Mouse (Mus musculus): ENCODE data around the gene Rtl5.
"Not testable (repeated sequence)": the region's sequence is repeated elsewhere in the genome, so short reads cannot be mapped to it uniquely, and the experiment has no call there.

Rtl5 gene

DNA sequence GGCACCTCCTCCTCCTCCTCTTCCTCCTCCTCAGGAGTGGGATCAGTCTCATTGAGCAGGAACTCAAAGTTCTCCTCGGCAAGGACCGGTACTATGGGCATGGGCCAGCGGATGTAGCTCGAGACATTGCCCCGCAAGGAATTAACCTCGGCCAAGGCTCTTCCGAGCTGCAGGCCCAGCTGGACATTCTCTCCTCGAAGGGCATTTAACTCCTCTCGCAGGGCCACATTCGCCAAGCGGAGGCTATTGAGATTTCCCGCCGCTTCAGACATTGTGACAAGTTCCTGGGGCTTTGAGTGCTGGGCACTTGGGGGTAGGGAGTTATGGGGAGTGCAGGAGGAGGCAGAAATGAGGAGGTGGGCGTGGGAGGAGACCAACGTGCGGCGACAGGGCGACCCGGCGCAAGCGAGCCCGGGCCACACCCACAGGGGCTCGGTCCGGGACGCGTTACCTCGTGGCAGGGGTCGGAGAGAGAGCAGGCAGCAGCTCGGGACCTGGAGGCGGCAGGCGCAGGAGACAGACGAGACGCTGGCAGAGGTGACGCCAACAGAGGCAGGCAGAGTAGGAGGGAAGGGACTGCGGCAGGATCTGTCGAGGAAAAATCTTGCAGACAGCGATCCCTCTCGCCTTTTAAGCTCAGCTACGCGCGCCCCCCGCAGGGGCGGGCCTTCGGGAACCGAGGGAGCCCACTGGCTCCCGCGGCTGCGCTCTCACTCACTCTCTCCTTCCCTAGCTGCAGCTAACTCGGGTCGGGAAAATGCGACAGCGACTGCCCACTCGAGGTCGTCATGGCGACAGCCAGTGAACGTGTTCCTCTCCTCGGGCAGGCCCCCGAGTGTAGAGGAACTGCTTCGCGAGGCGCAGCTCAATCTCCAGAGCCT, at the start of gene Rtl5:
Gene Rtl5 (minus strand): TSS at position 714 of the 881 bp plus-strand sequence.
- DNase-seq (ENCODE audit: low spot score in 2 of 2): peak; percentile 24 to 42

DNA sequence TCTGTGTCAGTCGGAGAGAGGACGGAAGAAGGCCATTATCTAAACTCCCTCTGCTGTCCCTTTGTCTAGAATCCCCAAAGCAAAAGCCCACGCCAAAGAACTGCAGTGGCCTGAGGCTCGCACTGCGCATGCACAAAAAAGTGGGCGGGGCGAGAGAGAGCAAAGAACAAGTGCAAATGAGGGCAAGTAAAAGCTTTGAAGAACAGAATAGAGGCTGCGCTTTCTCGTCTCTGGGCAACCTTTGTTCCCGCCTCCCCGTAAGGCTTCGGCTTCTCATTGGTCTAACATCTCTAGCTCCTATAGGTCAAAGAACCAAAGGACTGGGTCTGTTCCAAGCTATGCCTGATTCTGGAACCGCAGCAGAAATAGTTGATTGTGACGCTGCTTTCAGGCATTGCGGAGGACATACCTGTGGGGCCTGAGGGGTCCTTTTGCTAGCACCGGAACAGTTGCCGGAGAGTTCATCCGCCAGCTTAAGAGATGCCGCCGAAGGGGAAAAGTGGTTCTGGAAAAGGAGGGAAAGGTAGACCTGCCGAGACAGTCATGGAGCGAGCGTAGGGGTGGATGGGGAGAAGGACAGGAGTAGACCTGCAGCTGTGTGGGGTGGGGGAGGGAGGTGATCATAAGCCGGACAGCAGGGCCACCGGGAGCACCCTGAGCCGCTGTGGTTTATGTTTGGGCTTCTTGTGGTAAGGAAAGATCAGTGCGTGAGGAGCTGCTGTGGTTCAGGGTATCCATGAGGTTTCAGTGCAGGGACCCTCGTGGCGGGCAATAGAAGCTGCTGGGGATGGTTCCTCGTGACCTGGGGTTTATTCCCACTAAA, 48.1 kb upstream of the Rtl5 start, which contains the start of gene Pin4:
Gene Pin4 (plus strand): TSS at position 406 of the 823 bp plus-strand sequence.
- DNase-seq (ENCODE audit: low spot score in 2 of 2): peak; percentile 57 to 86

DNA sequence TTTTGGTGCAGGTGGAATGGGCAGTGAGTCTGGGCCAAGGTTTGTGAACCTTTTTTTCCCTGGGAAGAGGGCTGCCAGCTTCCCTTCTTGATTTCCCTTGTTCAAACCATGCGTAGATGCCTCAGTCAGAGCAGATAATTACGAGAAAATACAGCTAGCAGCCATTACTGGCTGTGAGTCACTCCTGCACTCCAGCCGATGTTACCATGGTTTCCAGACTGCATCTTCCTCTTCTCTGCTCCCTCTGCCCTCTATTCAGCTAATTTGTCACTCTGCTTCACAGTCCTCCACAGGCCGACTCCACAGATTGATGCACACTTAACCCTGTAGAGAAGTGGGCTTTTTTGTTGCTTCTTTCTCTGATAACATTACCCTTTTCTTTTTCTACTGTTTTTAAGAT, 44.6 kb upstream of the Rtl5 start:
- DNase-seq (ENCODE audit: low spot score in 2 of 2): no peak

DNA sequence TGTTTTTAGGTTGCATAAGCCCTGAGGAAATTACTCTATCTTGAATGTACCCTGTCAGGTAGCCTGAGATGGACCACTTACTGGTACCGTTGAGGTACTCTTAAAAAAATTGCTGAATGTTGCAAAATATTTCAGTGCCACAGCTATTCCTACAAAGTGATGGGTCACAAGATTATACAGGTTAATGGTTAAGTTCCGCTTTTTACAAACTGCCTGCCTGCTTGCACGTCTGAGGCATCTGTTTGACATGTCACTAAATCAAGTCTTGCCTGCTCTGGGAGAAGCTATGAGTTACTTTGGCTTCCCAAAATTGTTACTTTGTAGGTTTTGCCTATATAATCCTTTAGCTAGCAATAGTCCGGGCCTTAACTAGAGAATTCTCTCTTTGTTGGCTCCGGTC, 38.2 kb upstream of the Rtl5 start:
- not testable (repeated sequence) for DNase-seq (ENCODE audit: low spot score in 2 of 2)

DNA sequence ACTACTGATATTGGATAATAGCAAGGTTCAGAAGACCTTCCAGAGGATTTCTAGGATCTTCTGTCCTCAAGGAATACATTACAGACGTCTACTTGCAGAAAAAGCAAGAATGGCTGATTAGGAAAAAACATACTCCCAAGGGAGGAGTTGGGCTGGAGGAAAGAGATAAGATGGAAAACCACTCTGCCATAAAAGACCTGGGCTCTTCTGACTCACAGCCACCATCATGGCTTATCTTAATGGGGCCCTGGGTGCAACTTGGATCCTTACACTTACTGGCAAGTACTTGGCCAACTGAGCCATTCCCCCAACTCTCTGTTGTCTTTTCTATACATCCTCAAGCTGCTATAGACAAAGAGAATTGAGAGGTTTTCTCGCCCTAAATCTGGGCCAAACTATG, 32.7 kb upstream of the Rtl5 start:
- not testable (repeated sequence) for DNase-seq (ENCODE audit: low spot score in 2 of 2)

DNA sequence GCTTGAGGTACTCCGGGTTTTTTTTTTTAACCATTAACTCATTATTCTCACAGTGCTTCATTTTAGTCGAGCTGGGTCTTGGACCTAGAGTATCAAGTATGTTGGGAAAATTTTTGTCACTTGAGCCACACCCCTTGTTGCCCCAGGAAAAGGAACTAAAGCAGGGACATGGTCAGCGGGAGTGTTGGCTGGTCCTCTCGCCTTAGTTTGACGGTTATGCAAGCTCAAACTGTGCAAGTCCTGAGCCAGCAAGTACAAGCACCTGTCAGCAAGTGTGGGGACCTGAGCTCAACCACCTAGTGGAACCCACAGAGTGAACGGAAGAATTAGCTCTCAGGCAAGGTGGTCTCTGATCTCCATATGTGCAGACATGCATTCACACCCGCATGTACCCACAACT, 30.8 kb upstream of the Rtl5 start:
- no peak for DNase-seq (ENCODE audit: low spot score in 2 of 2)

DNA sequence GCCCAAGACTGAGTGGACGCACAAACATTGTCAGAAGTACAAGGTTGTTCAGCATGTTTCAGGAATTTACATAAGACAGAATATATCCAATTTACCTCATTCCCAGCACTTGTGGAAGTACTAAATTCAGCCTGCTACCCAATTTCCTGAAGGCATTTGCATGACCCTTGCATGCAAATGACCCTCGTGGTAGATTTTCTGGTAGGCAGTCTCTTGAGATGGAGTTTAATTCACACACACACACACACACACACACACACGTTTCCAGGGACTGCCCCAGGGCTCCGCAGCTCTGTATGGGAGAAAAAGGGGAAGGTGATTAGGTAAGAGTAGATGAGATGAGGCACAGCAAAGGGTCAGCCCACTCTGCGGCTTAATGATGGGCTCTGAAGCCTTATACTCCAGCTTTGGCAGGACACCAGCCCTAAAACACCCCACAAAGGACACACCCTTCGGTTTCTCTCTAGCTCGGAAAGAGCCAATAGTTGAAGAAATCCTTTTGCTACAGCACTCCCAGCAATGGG, 23.3 kb upstream of the Rtl5 start:
- DNase-seq (ENCODE audit: low spot score in 2 of 2): no peak

DNA sequence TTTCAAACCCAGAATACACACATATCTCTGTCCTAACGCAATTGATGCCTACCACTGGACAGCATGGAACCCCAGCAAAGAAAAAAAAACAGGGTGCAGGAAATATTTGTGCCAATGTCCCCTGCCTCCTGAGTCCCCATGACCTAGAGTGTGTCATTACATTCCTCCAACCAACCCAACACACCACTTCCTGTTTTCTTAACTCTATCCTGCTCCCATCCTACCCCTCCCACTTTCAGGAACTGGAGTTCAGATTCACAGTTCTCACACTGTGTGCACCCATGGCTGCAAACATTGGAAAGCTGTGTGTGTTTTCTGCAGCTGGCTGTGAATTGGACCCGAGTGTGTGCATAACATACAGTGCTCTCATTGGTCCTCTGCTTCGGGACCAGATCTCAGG, 19.5 kb upstream of the Rtl5 start:
- DNase-seq (ENCODE audit: low spot score in 2 of 2): no peak

DNA sequence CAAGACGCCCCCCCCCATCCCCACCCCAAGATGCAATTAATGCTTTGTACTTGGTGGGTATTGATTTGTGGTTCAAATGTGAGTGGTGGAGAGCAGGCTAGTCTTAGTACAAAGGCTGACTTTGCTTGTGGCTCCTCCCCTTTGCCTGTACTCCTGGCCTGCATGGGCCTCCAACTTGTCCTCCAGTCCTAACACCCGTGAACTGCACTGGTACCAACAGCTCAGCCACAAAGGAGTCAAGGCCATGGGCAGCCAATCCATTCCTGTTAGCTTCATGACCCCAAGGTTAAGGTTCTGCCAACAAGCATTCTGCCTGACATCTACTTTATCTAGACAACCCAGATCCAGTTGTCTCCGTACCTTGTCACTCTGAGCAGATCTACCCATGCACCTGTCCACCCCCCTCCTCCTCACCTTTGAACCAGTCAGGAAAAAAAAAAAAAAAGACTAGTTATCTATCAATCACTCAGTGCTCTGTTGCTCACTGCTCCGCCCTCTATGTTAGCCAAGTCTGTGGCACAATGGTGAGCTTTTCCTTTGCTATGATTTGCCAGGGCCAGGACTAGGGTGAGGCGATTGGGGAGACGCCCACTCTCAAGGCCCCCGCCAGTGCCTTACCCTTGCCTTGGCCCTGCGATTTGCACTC, 14.8 kb upstream of the Rtl5 start:
- DNase-seq (ENCODE audit: low spot score in 2 of 2): no peak

DNA sequence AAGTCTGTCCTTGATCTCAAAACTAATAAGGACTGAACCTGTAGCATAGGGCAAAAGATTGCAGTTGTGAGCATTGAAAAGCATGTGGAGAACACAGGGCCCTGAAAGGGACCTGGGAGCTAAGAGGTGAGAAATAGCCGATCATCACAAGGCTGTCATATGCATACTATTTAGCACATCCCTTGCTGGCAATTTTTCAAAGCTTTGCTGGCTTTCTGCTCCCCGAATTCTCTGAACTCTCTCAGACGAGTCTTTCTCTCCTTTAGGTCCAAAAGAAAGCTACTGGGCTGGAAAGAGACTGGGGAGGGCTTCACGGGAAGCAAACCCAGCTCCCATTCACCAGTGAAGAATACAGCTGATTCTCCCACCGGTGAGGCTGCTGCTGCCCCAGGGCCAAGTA, 11.2 kb upstream of the Rtl5 start:
- no peak for DNase-seq (ENCODE audit: low spot score in 2 of 2)

DNA sequence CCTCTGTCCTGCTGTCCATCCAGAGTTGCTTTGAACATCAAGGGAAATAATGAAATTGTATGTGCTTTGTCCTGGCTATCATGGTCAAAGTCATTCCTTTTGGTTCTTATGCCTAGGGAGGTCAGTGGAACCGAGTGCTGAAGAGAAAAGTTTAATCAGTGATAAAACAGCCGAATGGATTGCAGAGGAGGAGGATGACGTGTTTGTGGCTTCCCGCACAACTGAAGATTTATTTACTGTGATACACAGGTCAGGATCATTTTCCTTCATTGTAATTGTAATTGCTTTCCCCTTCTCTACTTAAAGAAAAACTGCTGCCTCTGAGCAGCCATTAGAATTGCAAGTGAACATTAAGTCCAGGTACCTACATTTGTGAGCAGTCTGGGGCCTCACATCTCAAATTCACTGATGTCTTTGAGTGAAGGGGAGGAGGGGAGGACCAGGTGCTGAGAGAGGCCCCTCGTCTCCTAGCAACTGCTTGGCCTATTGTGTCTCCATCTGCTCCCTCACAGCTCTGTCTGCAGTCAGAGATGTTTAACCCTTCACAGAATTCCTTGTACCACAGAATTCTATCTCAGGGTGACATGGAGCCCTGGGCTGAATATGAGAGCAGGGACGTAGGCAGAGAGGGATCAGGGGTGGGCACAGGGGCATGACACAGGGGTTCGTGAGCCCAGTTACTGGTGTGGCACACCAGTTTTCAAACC, 10.6 kb upstream of the Rtl5 start:
- no peak for DNase-seq (ENCODE audit: low spot score in 2 of 2)

DNA sequence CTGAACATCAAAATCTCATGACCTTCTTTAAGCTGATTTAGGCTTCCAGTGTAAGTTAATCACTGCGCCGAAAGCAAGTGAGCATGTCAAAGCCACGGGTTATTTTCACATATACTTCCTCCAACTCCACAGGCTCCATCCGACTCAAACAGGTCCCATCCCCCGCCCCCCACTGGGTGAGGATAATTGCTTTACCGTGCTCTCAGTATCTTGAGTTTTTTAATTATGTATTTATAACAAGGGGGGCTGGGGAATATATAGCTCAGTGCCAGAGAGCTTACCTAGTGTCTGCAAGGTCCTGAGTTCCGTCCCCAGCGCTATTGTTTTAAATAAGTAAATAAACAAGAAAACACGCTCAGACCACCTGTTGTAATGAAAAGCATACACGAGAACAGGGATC, 10.0 kb upstream of the Rtl5 start:
- no peak for DNase-seq (ENCODE audit: low spot score in 2 of 2)

DNA sequence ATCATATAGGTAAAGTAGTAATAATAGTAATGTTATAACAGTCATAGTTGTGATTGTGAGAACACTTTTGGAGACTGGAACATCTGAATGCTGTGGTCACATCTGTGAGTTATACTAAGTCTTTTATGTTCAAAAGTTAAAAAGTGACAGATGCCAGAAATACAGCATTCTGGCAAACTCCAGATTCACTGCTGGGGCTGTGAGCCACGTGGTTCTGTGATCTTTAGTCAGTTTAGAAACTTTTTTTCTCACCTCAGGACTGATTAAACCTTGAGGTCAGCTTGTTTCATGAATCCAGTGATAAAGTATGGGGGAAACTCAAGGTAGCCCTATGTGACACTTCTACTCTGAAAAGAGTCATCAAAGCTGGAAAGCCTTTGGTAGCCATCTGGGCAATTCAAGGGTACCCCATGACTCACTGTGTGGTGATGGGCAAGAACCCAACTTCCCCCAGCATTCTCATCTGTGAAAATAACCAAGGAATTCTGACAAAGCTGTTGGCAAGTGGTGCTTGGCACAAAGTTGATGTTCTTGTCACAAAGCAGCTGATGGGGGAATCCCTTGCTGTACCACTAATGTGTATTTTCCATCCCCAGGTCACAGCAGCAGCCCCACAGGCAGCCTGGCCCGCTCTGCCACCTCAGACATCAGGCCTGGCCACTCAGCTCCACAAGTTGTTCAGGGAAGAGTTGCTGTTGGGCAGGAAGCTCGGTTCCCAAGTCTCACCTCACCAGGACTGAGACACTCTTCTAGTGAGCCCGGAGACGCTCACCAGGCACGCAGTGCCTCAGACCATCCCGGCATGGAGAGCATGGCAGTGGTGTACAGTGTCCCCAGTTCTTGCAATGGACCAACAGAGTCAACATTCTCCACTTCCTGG, 6.0 kb upstream of the Rtl5 start:
- no peak for DNase-seq (ENCODE audit: low spot score in 2 of 2)

DNA sequence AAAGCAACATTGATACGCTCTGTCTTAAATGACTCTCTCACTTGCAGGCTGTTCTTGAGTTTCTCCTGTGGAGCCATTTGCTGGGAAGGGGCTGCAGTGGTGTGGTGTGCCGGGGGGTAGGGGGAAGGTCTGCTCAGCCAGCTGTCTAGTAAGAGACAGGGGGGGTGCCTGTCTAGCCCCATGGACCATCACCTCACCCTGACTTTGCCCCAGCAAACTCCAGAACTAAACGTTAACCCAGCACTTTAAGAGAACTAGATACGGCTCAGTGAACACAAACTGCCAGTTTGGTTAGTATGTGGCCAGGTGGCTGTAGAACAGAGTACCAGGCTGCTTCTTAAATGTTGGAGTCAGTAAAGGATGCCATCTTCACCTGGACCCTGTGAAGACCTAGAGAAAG, 4.1 kb upstream of the Rtl5 start:
- no peak for DNase-seq (ENCODE audit: low spot score in 2 of 2)

DNA sequence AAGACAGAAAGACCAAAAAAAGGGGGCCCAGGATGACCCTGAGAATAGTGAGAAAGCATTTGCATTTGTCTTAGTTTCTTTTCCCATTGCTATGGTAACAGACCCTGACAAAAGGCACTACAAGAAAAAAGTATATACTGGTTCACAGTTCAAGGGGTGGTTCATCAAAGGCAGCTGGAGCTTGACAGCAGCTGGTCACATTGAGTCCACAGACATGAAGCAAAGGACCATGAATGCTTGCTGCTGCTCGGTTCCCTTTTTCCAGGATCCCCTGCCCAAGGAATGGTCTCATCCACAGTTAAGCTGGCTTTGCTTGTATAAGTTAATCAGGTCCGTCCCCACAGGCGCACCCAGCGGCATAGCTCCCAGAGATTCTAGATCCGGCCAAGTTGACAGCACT, 3.3 kb upstream of the Rtl5 start:
- DNase-seq (ENCODE audit: low spot score in 2 of 2): no peak

DNA sequence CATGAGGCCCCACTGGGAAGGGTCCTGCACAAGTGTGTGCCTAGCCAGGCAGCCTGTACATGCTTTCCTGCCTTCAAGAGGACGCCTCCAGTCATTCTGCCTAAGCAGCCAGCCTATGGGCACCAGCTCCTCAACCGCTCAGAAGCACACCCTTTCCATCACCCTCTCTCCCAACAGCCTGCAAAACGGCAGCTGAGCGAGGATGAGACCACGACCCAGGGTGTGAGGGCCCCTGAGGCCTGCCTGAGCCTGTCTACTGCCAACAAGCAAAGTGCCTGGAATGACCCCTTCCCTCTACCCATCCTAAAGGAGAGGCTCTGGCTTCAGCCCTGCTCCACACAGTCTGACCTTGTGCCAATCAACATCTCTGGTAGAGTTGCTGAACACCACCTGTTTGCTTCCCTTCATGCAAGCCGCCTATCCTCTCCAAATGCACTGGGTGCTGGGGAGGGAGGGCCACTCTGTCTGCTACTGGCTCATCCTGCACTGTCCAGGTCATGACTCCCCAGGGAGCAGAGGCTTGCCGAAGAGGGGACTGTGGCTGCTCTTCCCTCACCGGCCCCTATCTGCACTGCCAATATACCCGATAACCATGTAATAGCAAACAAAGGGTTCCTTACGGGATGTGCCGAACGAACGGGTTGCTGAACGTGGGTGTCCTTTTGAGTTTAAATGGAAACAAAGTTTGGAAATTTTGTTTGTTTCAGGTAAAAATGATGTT, 2.7 kb upstream of the Rtl5 start:
- no peak for DNase-seq (ENCODE audit: low spot score in 2 of 2)

DNA sequence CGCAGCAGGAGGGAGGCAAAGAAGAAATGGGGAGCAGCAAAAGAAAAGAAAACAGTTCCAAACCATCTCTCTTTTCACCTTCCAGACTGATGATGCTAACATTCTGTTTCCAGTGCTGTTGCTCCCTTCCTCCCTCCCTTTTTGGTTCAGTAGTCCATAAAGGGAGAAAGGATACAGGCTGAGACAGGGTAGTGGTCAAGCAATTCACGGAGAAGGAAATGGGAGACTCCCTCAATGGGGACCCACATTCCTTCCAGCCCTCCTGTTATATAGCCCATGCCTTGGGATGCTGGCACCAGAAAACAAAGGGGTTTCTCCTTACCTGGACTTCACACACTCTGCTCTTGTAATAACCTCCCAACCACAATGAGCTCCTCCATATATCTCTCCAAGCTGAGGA, 413 bp upstream of the Rtl5 start:
- no peak for DNase-seq (ENCODE audit: low spot score in 2 of 2)

DNA sequence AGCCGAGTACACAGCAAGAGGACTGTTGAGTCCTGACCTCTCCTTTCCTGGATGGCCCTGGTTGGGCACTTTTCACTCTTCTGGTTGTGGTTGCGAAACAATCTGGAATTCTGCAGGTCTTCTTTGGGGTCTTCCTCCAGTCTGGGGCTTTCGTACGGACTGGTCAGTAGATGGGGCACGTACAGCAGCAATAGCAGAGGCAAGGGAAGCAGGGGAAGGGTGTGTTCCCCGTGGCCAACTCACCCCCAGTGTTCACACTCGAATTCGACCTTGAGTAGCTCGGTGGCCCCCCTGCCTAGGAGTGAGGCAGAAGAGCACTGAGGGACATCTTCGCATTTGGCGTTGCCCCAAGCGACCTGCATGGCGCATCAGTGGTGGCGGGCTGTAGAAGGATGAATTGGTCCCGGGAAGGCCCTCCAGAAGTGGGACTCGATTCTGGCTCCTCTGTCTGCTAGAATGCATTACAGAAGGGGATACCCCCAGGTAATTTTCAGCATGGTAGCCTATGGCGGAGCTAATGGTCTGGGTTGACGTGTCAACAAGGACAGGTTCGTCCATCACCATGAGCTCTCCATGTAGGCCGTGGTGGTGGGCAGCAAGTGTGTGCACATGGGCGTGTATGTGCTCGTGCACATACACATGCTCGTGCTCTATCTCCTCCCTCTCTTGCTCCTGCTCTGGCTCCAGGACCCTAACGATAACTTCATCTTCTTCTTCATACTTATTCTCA, 2.1 kb downstream of the Rtl5 start:
- DNase-seq (ENCODE audit: low spot score in 2 of 2): no peak

DNA sequence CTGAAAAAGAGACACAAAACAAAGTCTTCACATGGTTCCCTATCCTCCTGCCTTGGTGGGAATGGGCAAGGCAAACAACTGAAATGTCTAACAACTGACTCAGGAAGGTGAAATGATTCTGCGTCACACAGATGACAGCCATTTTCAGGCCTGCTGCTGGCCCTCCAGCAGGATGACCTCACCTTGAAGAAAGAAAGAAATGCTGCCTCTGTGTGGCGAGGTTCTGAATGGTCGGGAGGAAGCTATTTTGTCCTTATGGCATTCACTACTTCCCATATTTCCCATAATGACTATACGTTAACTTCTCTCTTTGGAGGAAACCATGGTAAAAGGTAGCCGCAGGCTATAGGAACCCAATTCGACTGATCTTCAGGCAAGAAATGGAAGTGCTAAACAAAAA, 4.0 kb downstream of the Rtl5 start:
- DNase-seq (ENCODE audit: low spot score in 2 of 2): no peak
